Mouse (Mus musculus) neural tube, embryonic 13.5 days (tissue): ENCODE results near the gene Galr2. TPM values are rescaled to one million over a fixed set of nuclear protein-coding genes. Genes with fewer than 3 reads are reported as not detected.

ENCODE experiments used
- ATAC-seq: fragments of 200-750 bp; cut with Nextera tagmentation; 2 replicates; pipeline ENCODE4 v1.8.0; 2017; ENCODE audit warnings: low read depth, mild to moderate bottlenecking, moderate TSS enrichment, moderate library complexity
- H3K27ac ChIP-seq: fragments of 300-500 bp; sonication (generic); replicated peaks from 2 replicates; pipeline ENCODE4 v1.5.1; 2015; ENCODE audit warnings: moderate library complexity, mild to moderate bottlenecking, inconsistent platforms
- H3K27me3 ChIP-seq: fragments of 300-500 bp; sonication (generic); 2 replicates; pipeline ENCODE4 v1.6.1; 2015; ENCODE audit warnings: mild to moderate bottlenecking, inconsistent platforms
- H3K36me3 ChIP-seq: fragments of 300-500 bp; sonication (generic); 2 replicates; pipeline ENCODE4 v1.6.1; 2015; ENCODE audit warnings: mild to moderate bottlenecking, inconsistent platforms
- H3K4me1 ChIP-seq: fragments of 300-500 bp; sonication (generic); replicated peaks from 2 replicates; pipeline ENCODE4 v1.6.1; 2015; ENCODE audit warnings: inconsistent platforms
- H3K4me2 ChIP-seq: fragments of 300-500 bp; sonication (generic); 2 replicates; pipeline ENCODE4 v1.6.1; 2015; ENCODE audit warnings: inconsistent platforms, mild to moderate bottlenecking, moderate library complexity
- H3K4me3 ChIP-seq: fragments of 300-500 bp; sonication (generic); 2 replicates; pipeline ENCODE4 v1.5.1; 2015; ENCODE audit warnings: mild to moderate bottlenecking, inconsistent platforms
- H3K9ac ChIP-seq: fragments of 300-500 bp; sonication (generic); 2 replicates; pipeline ENCODE4 v1.6.1; 2015; ENCODE audit warnings: moderate library complexity, mild to moderate bottlenecking, inconsistent platforms
- H3K9me3 ChIP-seq: fragments of 300-500 bp; sonication (generic); 2 replicates; pipeline ENCODE4 v1.6.1; 2016; ENCODE audit warnings: inconsistent platforms
- WGBS: fragments of 180-500 bp; shearing (Covaris S2); methylation state at CpG from one replicate; pipeline ENCODE4 v1.1.7; 2015; 5-methylcytosine and 5-hydroxymethylcytosine counted together
- polyA plus RNA-seq: library from polyadenylated mRNA; unstranded; fragments of >200 nt; fragmentation: Nextera tagmentation; extraction: Ambion mirVana; gene quantifications from 2 replicates; pipeline ENCODE4 v1.2.1, GENCODE M21; 2015

Gene Galr2
- polyA plus RNA-seq, 1 experiment from 2014 or later = 1.1 TPM

- Histone ChIP-seq H3K4me2 (no peak overlapping the region), H3K4me3 (no peak overlapping the region), H3K9me3 (no peaks in the 10 kb centered on the region), H3K36me3 (peaks cover 98% of the 10 kb centered on the region), H3K27me3 (no peaks in the 10 kb centered on the region), H3K4me1 (no peaks in the 10 kb centered on the region), H3K9ac (no peak overlapping the region), H3K27ac (no peak overlapping the region)
- WGBS = 84% methylated on average over 9 of the region's 9 CpGs
- no peak for ATAC-seq
These were observed 26.1 kb upstream of the Galr2 start for GRCm38 (mm10) chr11:116254627-116255026.

GRCm38 (mm10) chr11:116255090-116255981, 25.4 kb upstream of the Galr2 start:
- Histone ChIP-seq H3K4me3 (no peak overlapping the region), H3K9ac (no peak overlapping the region), H3K27ac (no peak overlapping the region), H3K4me1 (no peaks in the 10 kb centered on the region), H3K27me3 (no peaks in the 10 kb centered on the region), H3K36me3 (peaks cover 98% of the 10 kb centered on the region), H3K9me3 (no peaks in the 10 kb centered on the region), H3K4me2 (no peak overlapping the region)
- no peak for ATAC-seq
- WGBS = 85% methylated on average over 22 of the region's 22 CpGs

GRCm38 (mm10) chr11:116255982-116256675, 24.6 kb upstream of the Galr2 start:
- ATAC-seq = no peak
- no peaks in the 10 kb centered on the region for H3K27me3 ChIP-seq
- 89% methylated on average over 9 of the region's 9 CpGs for WGBS
- no peak overlapping the region for H3K4me3 ChIP-seq
- no peaks in the 10 kb centered on the region for H3K9me3 ChIP-seq
- no peaks in the 10 kb centered on the region for H3K4me1 ChIP-seq
- peaks cover 97% of the 10 kb centered on the region for H3K36me3 ChIP-seq
- no peak overlapping the region for H3K27ac ChIP-seq
- no peak overlapping the region for H3K4me2 ChIP-seq
- no peak overlapping the region for H3K9ac ChIP-seq

GRCm38 (mm10) chr11:116259461-116259860, 21.3 kb upstream of the Galr2 start:
- H3K27me3 ChIP-seq = no peaks in the 10 kb centered on the region
- no peak for ATAC-seq
- H3K36me3 ChIP-seq = peaks cover 97% of the 10 kb centered on the region
- H3K9me3 ChIP-seq = no peaks in the 10 kb centered on the region
- no peak overlapping the region for H3K4me2 ChIP-seq
- WGBS = 94% methylated on average over 8 of the region's 8 CpGs
- H3K4me1 ChIP-seq = no peaks in the 10 kb centered on the region
- H3K27ac ChIP-seq = no peak overlapping the region
- H3K4me3 ChIP-seq = no peak overlapping the region
- H3K9ac ChIP-seq = no peak overlapping the region

- H3K36me3 ChIP-seq = peaks cover 96% of the 10 kb centered on the region
- H3K9me3 ChIP-seq = no peaks in the 10 kb centered on the region
- H3K4me3 ChIP-seq = no peak overlapping the region
- ATAC-seq = no peak
- no peak overlapping the region for H3K27ac ChIP-seq
- H3K9ac ChIP-seq = no peak overlapping the region
- no peaks in the 10 kb centered on the region for H3K27me3 ChIP-seq
- H3K4me2 ChIP-seq = no peak overlapping the region
- 87% methylated on average over 7 of the region's 7 CpGs for WGBS
- no peaks in the 10 kb centered on the region for H3K4me1 ChIP-seq
These were observed 20.5 kb upstream of the Galr2 start for GRCm38 (mm10) chr11:116260259-116260658.

GRCm38 (mm10) chr11:116265352-116265751, 15.4 kb upstream of the Galr2 start:
- Histone ChIP-seq H3K27me3 (no peaks in the 10 kb centered on the region), H3K9me3 (no peaks in the 10 kb centered on the region)
- 89% methylated on average over 11 of the region's 11 CpGs for WGBS

GRCm38 (mm10) chr11:116265850-116266249, 14.9 kb upstream of the Galr2 start:
- Histone ChIP-seq H3K9ac (no peak overlapping the region), H3K4me3 (no peak overlapping the region), H3K4me2 (no peak overlapping the region), H3K27me3 (no peaks in the 10 kb centered on the region), H3K27ac (no peak overlapping the region), H3K4me1 (0 out of 2 replicates have a peak, but pooled peaks cover 6% of the 10 kb centered on the region), H3K36me3 (peaks cover 96% of the 10 kb centered on the region), H3K9me3 (no peaks in the 10 kb centered on the region)
- ATAC-seq = no peak
- WGBS = 92% methylated on average over 4 of the region's 4 CpGs

More at GRCm38 (mm10) chr11:116265352-116265751, 15.4 kb upstream of the Galr2 start:
- Histone ChIP-seq H3K4me2 (no peak overlapping the region), H3K36me3 (peaks cover 97% of the 10 kb centered on the region), H3K27ac (no peak overlapping the region), H3K9ac (no peak overlapping the region), H3K4me3 (no peak overlapping the region), H3K4me1 (0 out of 2 replicates have a peak, but pooled peaks cover 6% of the 10 kb centered on the region)
- no peak for ATAC-seq

- H3K27me3 ChIP-seq = no peaks in the 10 kb centered on the region
- H3K4me1 ChIP-seq = peaks cover 23% of the 10 kb centered on the region
- H3K9ac ChIP-seq = no peak overlapping the region
- ATAC-seq = no peak
- no peak overlapping the region for H3K4me2 ChIP-seq
- peaks cover 89% of the 10 kb centered on the region for H3K36me3 ChIP-seq
- no peak overlapping the region for H3K4me3 ChIP-seq
- no peaks in the 10 kb centered on the region for H3K9me3 ChIP-seq
- no peak overlapping the region for H3K27ac ChIP-seq
- 83% methylated on average over 8 of the region's 8 CpGs for WGBS
These were observed 13.1 kb upstream of the Galr2 start for GRCm38 (mm10) chr11:116267637-116268036.

- H3K4me1 ChIP-seq = peaks cover 30% of the 10 kb centered on the region
- WGBS = 94% methylated on average over 6 of the region's 6 CpGs
- H3K4me3 ChIP-seq = no peak overlapping the region
- no peaks in the 10 kb centered on the region for H3K9me3 ChIP-seq
- H3K27ac ChIP-seq = no peak overlapping the region
- H3K4me2 ChIP-seq = no peak overlapping the region
- no peaks in the 10 kb centered on the region for H3K27me3 ChIP-seq
- no peak overlapping the region for H3K9ac ChIP-seq
- H3K36me3 ChIP-seq = peaks cover 82% of the 10 kb centered on the region
- no peak for ATAC-seq
These were observed 12.4 kb upstream of the Galr2 start for GRCm38 (mm10) chr11:116268313-116268712.

- Histone ChIP-seq H3K4me3 (no peak overlapping the region), H3K36me3 (peaks cover 70% of the 10 kb centered on the region), H3K4me2 (no peak overlapping the region)
These were observed 11.2 kb upstream of the Galr2 start for GRCm38 (mm10) chr11:116269560-116269959.

GRCm38 (mm10) chr11:116272589-116273468, 7.9 kb upstream of the Galr2 start:
- Histone ChIP-seq H3K27ac (no peak overlapping the region), H3K36me3 (peaks cover 39% of the 10 kb centered on the region), H3K9me3 (no peaks in the 10 kb centered on the region), H3K9ac (peak overlapping the region; percentile 94), H3K4me2 (peak overlapping the region; percentile 96), H3K27me3 (no peaks in the 10 kb centered on the region), H3K4me1 (peaks cover 43% of the 10 kb centered on the region), H3K4me3 (peak overlapping the region; percentile 89)
- 61% methylated on average over 12 of the region's 12 CpGs for WGBS
- no peak for ATAC-seq

More at GRCm38 (mm10) chr11:116269560-116269959, 11.2 kb upstream of the Galr2 start:
- no peaks in the 10 kb centered on the region for H3K27me3 ChIP-seq
- 90% methylated on average over 8 of the region's 8 CpGs for WGBS
- H3K9me3 ChIP-seq = no peaks in the 10 kb centered on the region
- no peak overlapping the region for H3K9ac ChIP-seq
- H3K4me1 ChIP-seq = peaks cover 35% of the 10 kb centered on the region
- no peak for ATAC-seq
- H3K27ac ChIP-seq = no peak overlapping the region
